ENCODE assay signal across 8 mouse cellular contexts in the genomic region with DNA sequence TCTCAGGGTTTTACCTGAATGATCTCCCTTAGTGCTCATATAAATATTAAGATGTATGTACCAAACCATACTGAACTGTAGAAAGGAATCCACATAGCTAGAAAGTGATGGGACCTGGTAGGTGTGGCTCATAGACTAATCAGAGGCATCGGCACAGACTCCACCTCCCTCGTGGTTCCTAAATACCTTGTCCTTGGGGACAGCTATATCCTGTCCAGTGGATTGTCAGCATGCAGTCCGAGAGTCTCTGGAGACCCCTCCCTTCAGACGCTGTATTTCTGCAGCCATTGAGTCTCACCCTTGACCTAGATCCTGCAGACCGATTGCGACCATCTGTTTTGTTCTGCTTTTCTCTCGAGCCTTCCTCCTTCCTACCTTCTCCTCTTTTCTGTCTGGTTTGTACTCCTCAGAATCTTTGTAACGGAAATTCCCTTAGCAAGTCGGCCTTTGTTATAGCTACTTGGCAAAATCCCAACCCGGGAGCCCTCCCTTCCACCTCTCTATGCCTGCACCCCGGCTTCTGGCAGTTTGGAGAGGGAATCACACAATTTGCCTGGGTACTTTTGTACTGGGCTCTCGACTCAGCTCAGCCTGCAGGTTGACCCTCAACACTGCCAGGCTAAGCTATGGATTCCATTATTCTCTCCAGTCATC. TPM values are rescaled to one million over a fixed set of nuclear protein-coding genes. Genes with fewer than 3 reads are reported as not detected.
DNase-seq lines count a peak whose midpoint lies in the region; ATAC-seq lines count a peak whose summit lies in the region.

No protein-coding gene starts in this region.

- H3K4me2 ChIP-seq in kidney, embryonic 16.5 days (replicated peaks; ENCODE audit: low read depth, low read length), result no peak overlapping the region
- H3K4me2 ChIP-seq in forebrain, embryonic 14.5 days (ENCODE audit: low read length), result no peak overlapping the region
- no peak overlapping the region for H3K4me2 ChIP-seq in limb, embryonic 13.5 days (replicated peaks)

- H3K4me3 ChIP-seq in kidney, embryonic 16.5 days (ENCODE audit: low read length), result no peak overlapping the region
- H3K4me3 ChIP-seq in forebrain, embryonic 14.5 days (ENCODE audit: low read depth, low read length), result no peak overlapping the region
- H3K4me3 ChIP-seq in limb, embryonic 13.5 days, result no peak overlapping the region

- H3K9ac ChIP-seq in kidney, embryonic 16.5 days (replicated peaks; ENCODE audit: low read length), result 0 out of 2 replicates have a peak overlapping the region, but pooled peaks have one; percentile 19
- H3K9ac ChIP-seq in forebrain, embryonic 14.5 days (ENCODE audit: low read length), result no peak overlapping the region; the same call in 1 of the 2 replicates
- H3K9ac ChIP-seq in limb, embryonic 13.5 days, result no peak overlapping the region

- ATAC-seq in kidney, embryonic 16.5 days (ENCODE audit: low FRiP score, low TSS enrichment), result 0 out of 2 replicates have a peak, but pooled peaks have one; percentile 16
- peak; percentile 25; the same call in 1 of the 2 replicates for ATAC-seq in forebrain, embryonic 14.5 days
- peak; percentile 29; the same call in 1 of the 2 replicates for ATAC-seq in limb, embryonic 13.5 days (ENCODE audit: low FRiP score, low read depth)

- no peaks in the 10 kb centered on the region for H3K36me3 ChIP-seq in kidney, embryonic 16.5 days (ENCODE audit: insufficient read depth, low read length)
- H3K36me3 ChIP-seq in forebrain, embryonic 14.5 days (ENCODE audit: control insufficient read depth, insufficient read depth, low read length), result no peaks in the 10 kb centered on the region
- no peaks in the 10 kb centered on the region for H3K36me3 ChIP-seq in limb, embryonic 13.5 days

- 43% methylated on average over 12 of the region's 12 CpGs for WGBS in kidney, embryonic 16.5 days
- WGBS in forebrain, embryonic 14.5 days, result 32% methylated on average over 12 of the region's 12 CpGs
- 44% methylated on average over 12 of the region's 12 CpGs for WGBS in limb, embryonic 13.5 days

- H3K4me1 ChIP-seq in kidney, embryonic 16.5 days (ENCODE audit: insufficient read depth, low read length), result peaks cover 43% of the 10 kb centered on the region
- peaks cover 21% of the 10 kb centered on the region for H3K4me1 ChIP-seq in forebrain, embryonic 14.5 days (ENCODE audit: control insufficient read depth, insufficient read depth, low read length)
- H3K4me1 ChIP-seq in limb, embryonic 13.5 days, result peaks cover 25% of the 10 kb centered on the region

- H3K9me3 ChIP-seq in kidney, embryonic 16.5 days (ENCODE audit: low read length), result no peaks in the 10 kb centered on the region
- no peaks in the 10 kb centered on the region for H3K9me3 ChIP-seq in forebrain, embryonic 14.5 days (replicated peaks; ENCODE audit: control insufficient read depth, low read length)
- H3K9me3 ChIP-seq in limb, embryonic 13.5 days, result no peaks in the 10 kb centered on the region

- DNase-seq in adrenal gland, postnatal 14 days, result peak; percentile 43
- no peak for DNase-seq in adrenal gland, adult 2 months
- no peak for DNase-seq in kidney, adult 8-10 months
- DNase-seq in forebrain, embryonic 14.5 days (ENCODE audit: low spot score), result peak; percentile 67
- DNase-seq in thymus, postnatal 10 days (ENCODE audit: low spot score in 2 of 2), result no peak
- DNase-seq in frontal cortex, postnatal 10 days (ENCODE audit: low spot score in 2 of 2), result no peak

- H3K27me3 ChIP-seq in kidney, embryonic 16.5 days (ENCODE audit: insufficient read depth, low read length), result no peaks in the 10 kb centered on the region
- H3K27me3 ChIP-seq in forebrain, embryonic 14.5 days (replicated peaks; ENCODE audit: control insufficient read depth, insufficient read depth, low read length), result no peaks in the 10 kb centered on the region
- no peaks in the 10 kb centered on the region for H3K27me3 ChIP-seq in limb, embryonic 13.5 days

- no peak overlapping the region for H3K27ac ChIP-seq in kidney, embryonic 16.5 days (ENCODE audit: low read length)
- no peak overlapping the region for H3K27ac ChIP-seq in forebrain, embryonic 14.5 days (ENCODE audit: low read depth, low read length)
- 0 out of 2 replicates have a peak overlapping the region, but pooled peaks have one; percentile 22 for H3K27ac ChIP-seq in limb, embryonic 13.5 days

RNA-seq across cellular contexts. Expression of a gene that starts 50.7 kb away (rescaled TPM):
- 27.0 and 34.8 TPM in 2 replicates for total RNA-seq in adrenal gland, postnatal 14 days (2021)
- total RNA-seq in adrenal gland, adult 2 months (2021), result 10 to 100 TPM; 18.1 to 36.7 TPM
- 16.6 and 21.5 TPM in 2 replicates for polyA plus RNA-seq in adrenal gland, adult 2 months (2012; rRNA removed)
- 25.6 and 28.2 TPM in 2 replicates for polyA plus RNA-seq in kidney, embryonic 16.5 days (2015; fragmentation: Nextera tagmentation; extraction: Ambion mirVana)
- polyA plus RNA-seq in forebrain, embryonic 14.5 days (2014; fragmentation: Nextera tagmentation; extraction: Ambion mirVana), result 6.6 and 8.2 TPM in 2 replicates
- polyA plus RNA-seq in limb, embryonic 13.5 days (2015; fragmentation: Nextera tagmentation; extraction: Ambion mirVana), result 25.8 and 27.8 TPM in 2 replicates

Comparison
In these comparisons a context has a peak if more than half of its experiments do, and no peak if none do; other contexts are left out.
1. DNase-seq: peak in adrenal gland, postnatal 14 days (single experiment) and forebrain, embryonic 14.5 days (single experiment); none in adrenal gland, adult 2 months (single experiment), kidney, adult 8-10 months (0 of 2), thymus, postnatal 10 days (0 of 2) and frontal cortex, postnatal 10 days (0 of 2).
2. Peak in every context shown above with its lines, with median percentiles within 50 percentile points of each other: ATAC-seq.